Mouse (Mus musculus) cortical plate, adult 2 months (tissue): ENCODE measurements around the gene Atf2.

ENCODE experiments used
- CTCF ChIP-seq: fragments of 200-500 bp; IDR thresholded peaks from 2 replicates; pipeline ENCODE4 v1.5.1; 2011; ENCODE audit warnings: mild to moderate bottlenecking, control low read depth, low read length; ENCODE audit not compliant: insufficient read depth; ENCODE audit errors: extremely low read depth
- POLR2A ChIP-seq: fragments of 200-500 bp; IDR thresholded peaks from 2 replicates; pipeline ENCODE4 v1.6.1; 2011; ENCODE audit warnings: mild to moderate bottlenecking, low read length, control low read depth; ENCODE audit not compliant: insufficient read depth; ENCODE audit errors: extremely low read depth

DNA sequence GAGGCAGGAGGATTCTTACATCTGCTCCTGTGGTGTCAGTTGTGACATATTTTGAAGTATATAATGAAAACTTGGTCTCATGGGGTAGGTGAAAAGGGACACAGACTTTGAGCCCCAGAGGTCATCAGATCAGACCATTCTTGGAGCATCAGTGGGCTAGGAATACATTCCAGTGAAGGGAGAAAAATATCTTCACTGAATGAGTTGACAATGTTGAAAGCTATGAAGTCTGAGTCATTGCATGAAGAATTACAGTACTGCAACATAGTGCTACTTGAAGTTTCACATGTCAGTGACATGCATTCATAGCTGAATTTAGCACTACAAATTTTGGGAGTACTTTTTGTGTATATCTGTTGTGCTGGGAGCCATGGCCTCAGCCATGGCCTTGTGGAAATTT lies 8.7 kb upstream of the Atf2 start:
- TF ChIP-seq CTCF (no peak), POLR2A (no peak)
